10 mouse cellular contexts compared by ENCODE assay signal in the genomic region with DNA sequence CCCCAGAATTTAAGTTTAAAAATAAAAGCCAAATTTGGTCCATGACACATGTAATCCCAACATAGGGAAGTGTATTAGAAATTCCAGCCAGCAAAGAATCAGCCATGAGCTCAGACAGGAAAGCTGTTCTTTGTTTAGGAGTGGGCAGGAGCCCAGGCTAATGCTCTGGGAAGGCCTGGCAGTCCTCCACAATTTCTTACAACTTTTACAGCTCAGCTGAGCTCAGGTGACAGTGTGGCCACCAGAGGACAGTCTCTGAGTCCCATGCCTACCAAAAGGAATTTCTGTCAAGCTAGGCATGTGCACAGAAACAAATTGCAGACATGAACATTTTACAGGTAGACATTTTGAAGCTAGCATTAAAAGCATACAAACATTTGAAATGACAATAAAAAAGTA.
DNase-seq lines count a peak whose midpoint lies in the region; ATAC-seq and TF ChIP-seq lines count a peak whose summit lies in the region.
"Had no signal": no experiment of that assay in that cellular context is flagged by ENCODE, and none has a peak within 500 bp of the region (broad histone marks: within the 10 kb centered on the region; RNA-seq: fewer than 3 reads in every experiment).

No protein-coding gene starts in this region.

- peak; percentile 43 for TF ChIP-seq CTCF in heart, postnatal 0 days (IDR thresholded peaks at IDR 0.05; ENCODE audit: low read depth)

- H3K4me1 ChIP-seq in heart, embryonic 10.5 days, result peaks cover 31% of the 10 kb centered on the region
- H3K4me1 ChIP-seq in midbrain, embryonic 12.5 days, result peaks cover 7% of the 10 kb centered on the region; the same call in 1 of the 2 replicates
- peaks cover 3% of the 10 kb centered on the region; the same call in 1 of the 2 replicates for H3K4me1 ChIP-seq in midbrain, embryonic 16.5 days (ENCODE audit: control insufficient read depth, insufficient read depth, low read length)
- peaks cover 27% of the 10 kb centered on the region for H3K4me1 ChIP-seq in heart, postnatal 0 days (ENCODE audit: control insufficient read depth, insufficient read depth)
- H3K4me1 ChIP-seq in stomach, embryonic 14.5 days (ENCODE audit: control insufficient read depth, insufficient read depth, low read length), result no peaks in the 10 kb centered on the region

- H3K9me3 ChIP-seq in heart, embryonic 10.5 days, result no peaks in the 10 kb centered on the region
- H3K9me3 ChIP-seq in midbrain, embryonic 12.5 days, result no peaks in the 10 kb centered on the region
- H3K9me3 ChIP-seq in midbrain, embryonic 16.5 days (replicated peaks; ENCODE audit: control insufficient read depth, low read length, poor library complexity, severe bottlenecking), result no peaks in the 10 kb centered on the region
- H3K9me3 ChIP-seq in heart, postnatal 0 days (replicated peaks; ENCODE audit: control insufficient read depth, low read length), result no peaks in the 10 kb centered on the region
- no peaks in the 10 kb centered on the region for H3K9me3 ChIP-seq in stomach, embryonic 14.5 days (ENCODE audit: control insufficient read depth, low read depth, low read length)
- H3K9me3 ChIP-seq: megakaryocyte, embryonic 14.5 days had no signal

- no peaks in the 10 kb centered on the region for H3K27me3 ChIP-seq in heart, embryonic 10.5 days (ENCODE audit: insufficient read depth, poor library complexity, severe bottlenecking)
- no peaks in the 10 kb centered on the region for H3K27me3 ChIP-seq in midbrain, embryonic 12.5 days
- H3K27me3 ChIP-seq in midbrain, embryonic 16.5 days (ENCODE audit: control insufficient read depth, insufficient read depth, low read depth, low read length), result no peaks in the 10 kb centered on the region
- H3K27me3 ChIP-seq in heart, postnatal 0 days (ENCODE audit: control insufficient read depth, insufficient read depth, low read length), result no peaks in the 10 kb centered on the region
- no peaks in the 10 kb centered on the region for H3K27me3 ChIP-seq in stomach, embryonic 14.5 days (ENCODE audit: control insufficient read depth, insufficient read depth, low read length)

- H3K4me2 ChIP-seq in midbrain, embryonic 12.5 days (replicated peaks), result no peak overlapping the region
- H3K4me2 ChIP-seq in midbrain, embryonic 16.5 days (ENCODE audit: low read length), result no peak overlapping the region
- H3K4me2 ChIP-seq in heart, postnatal 0 days (ENCODE audit: low read depth, low read length), result no peak overlapping the region
- no peak overlapping the region for H3K4me2 ChIP-seq in stomach, embryonic 14.5 days (replicated peaks; ENCODE audit: low read depth, low read length)

- H3K27ac ChIP-seq in heart, embryonic 10.5 days, result no peak overlapping the region
- H3K27ac ChIP-seq in midbrain, embryonic 12.5 days (replicated peaks), result 0 out of 2 replicates have a peak overlapping the region, but pooled peaks have one; percentile 25
- H3K27ac ChIP-seq in midbrain, embryonic 16.5 days (ENCODE audit: low read length), result no peak overlapping the region; the same call in 1 of the 2 replicates
- H3K27ac ChIP-seq in heart, postnatal 0 days (ENCODE audit: low read depth), result peak overlapping the region; percentile 76
- H3K27ac ChIP-seq in stomach, embryonic 14.5 days (ENCODE audit: low read length), result no peak overlapping the region

- no peak overlapping the region for H3K9ac ChIP-seq in midbrain, embryonic 12.5 days (replicated peaks)
- H3K9ac ChIP-seq in midbrain, embryonic 16.5 days (ENCODE audit: low read depth, low read length), result no peak overlapping the region
- no peak overlapping the region for H3K9ac ChIP-seq in heart, postnatal 0 days (replicated peaks; ENCODE audit: low read depth, low read length)
- no peak overlapping the region for H3K9ac ChIP-seq in stomach, embryonic 14.5 days (replicated peaks; ENCODE audit: low read depth, low read length)

- ATAC-seq in midbrain, embryonic 12.5 days (ENCODE audit: low FRiP score, low read depth), result no peak
- ATAC-seq in midbrain, embryonic 16.5 days, result no peak
- ATAC-seq in heart, postnatal 0 days (ENCODE audit: insufficient read depth, low read depth), result peak; percentile 75
- peak; percentile 23; the same call in 1 of the 2 replicates for ATAC-seq in stomach, embryonic 14.5 days (ENCODE audit: insufficient number of reproducible peaks, insufficient read depth, low FRiP score, low read depth)

- H3K36me3 ChIP-seq in heart, embryonic 10.5 days, result peaks cover 9% of the 10 kb centered on the region; the same call in 1 of the 2 replicates
- H3K36me3 ChIP-seq in midbrain, embryonic 12.5 days, result peaks cover 34% of the 10 kb centered on the region
- no peaks in the 10 kb centered on the region; the same call in 1 of the 2 replicates for H3K36me3 ChIP-seq in midbrain, embryonic 16.5 days (ENCODE audit: control insufficient read depth, insufficient read depth, low read length)
- no peaks in the 10 kb centered on the region for H3K36me3 ChIP-seq in heart, postnatal 0 days (replicated peaks; ENCODE audit: control insufficient read depth, insufficient read depth, low read length)
- peaks cover 6% of the 10 kb centered on the region for H3K36me3 ChIP-seq in stomach, embryonic 14.5 days (ENCODE audit: control insufficient read depth, insufficient read depth, low read length)

- no peak for TF ChIP-seq EP300 in heart, postnatal 0 days (IDR thresholded peaks at IDR 0.05; ENCODE audit: low read depth)

- H3K4me3 ChIP-seq in heart, embryonic 10.5 days, result no peak overlapping the region
- no peak overlapping the region for H3K4me3 ChIP-seq in midbrain, embryonic 12.5 days
- H3K4me3 ChIP-seq in midbrain, embryonic 16.5 days (ENCODE audit: low read depth, low read length), result no peak overlapping the region
- H3K4me3 ChIP-seq in heart, postnatal 0 days (ENCODE audit: low read depth, low read length), result no peak overlapping the region
- H3K4me3 ChIP-seq in stomach, embryonic 14.5 days (ENCODE audit: low read depth, low read length), result no peak overlapping the region
- H3K4me3 ChIP-seq: megakaryocyte, embryonic 14.5 days had no signal

- peak; percentile 56 to 72 for DNase-seq in heart, adult 18-20 months
- DNase-seq in heart, embryonic 10.5 days (ENCODE audit: low spot score), result no peak
- DNase-seq in heart, postnatal 0 days (ENCODE audit: low spot score), result peak; percentile 68
- DNase-seq in spleen, postnatal 14 days (ENCODE audit: low spot score in 2 of 2), result no peak
- no peak for DNase-seq in cerebellum, adult 18-20 months
- DNase-seq: thymus, postnatal 14 days had no signal

Comparison
In these comparisons a context has a peak if more than half of its experiments do, and no peak if none do; other contexts are left out.
1. DNase-seq: peak in heart, adult 18-20 months (2 of 2) and heart, postnatal 0 days (single experiment); none in heart, embryonic 10.5 days (single experiment), spleen, postnatal 14 days (0 of 2) and cerebellum, adult 18-20 months (0 of 2).
2. H3K27ac ChIP-seq: peak in midbrain, embryonic 12.5 days (single experiment) and heart, postnatal 0 days (single experiment); none in heart, embryonic 10.5 days (single experiment), midbrain, embryonic 16.5 days (single experiment) and stomach, embryonic 14.5 days (single experiment).
3. ATAC-seq: peak in heart, postnatal 0 days (single experiment) and stomach, embryonic 14.5 days (single experiment); none in midbrain, embryonic 12.5 days (single experiment) and midbrain, embryonic 16.5 days (single experiment).